Mouse (Mus musculus) hindbrain, embryonic 11.5 days (tissue): Measurements from ENCODE around the gene Olfr1086. TPM values are rescaled to one million over a fixed set of nuclear protein-coding genes. Genes with fewer than 3 reads are reported as not detected.
"Not testable (repeated sequence)": the region's sequence is repeated elsewhere in the genome, so short reads cannot be mapped to it uniquely, and the experiment has no call there.

Experiments
- ATAC-seq: fragments of 200-750 bp; cut with Nextera tagmentation; 2 replicates; pipeline ENCODE4 v1.8.0; 2017; ENCODE audit warnings: mild to moderate bottlenecking, moderate TSS enrichment, moderate library complexity; ENCODE audit not compliant: low FRiP score
- DNase-seq: peaks from one replicate; pipeline ENCODE4 v3.0.0-alpha.2; 2015; ENCODE audit warnings: low spot score
- H3K27ac ChIP-seq: fragments of 300-500 bp; sonication (generic); 2 replicates; pipeline ENCODE4 v1.5.1; 2014; ENCODE audit warnings: mild to moderate bottlenecking, low read depth, low read length
- H3K27me3 ChIP-seq: fragments of 300-500 bp; sonication (generic); 2 replicates; pipeline ENCODE4 v1.6.1; 2014; ENCODE audit warnings: mild to moderate bottlenecking, low read length, moderate library complexity, mixed read lengths; ENCODE audit not compliant: control insufficient read depth, insufficient read depth
- H3K36me3 ChIP-seq: fragments of 300-500 bp; sonication (generic); 2 replicates; pipeline ENCODE4 v1.6.1; 2014; ENCODE audit warnings: mild to moderate bottlenecking, low read length, moderate library complexity, mixed read lengths; ENCODE audit not compliant: control insufficient read depth, insufficient read depth
- H3K4me1 ChIP-seq: fragments of 300-500 bp; sonication (generic); replicated peaks from 2 replicates; pipeline ENCODE4 v1.6.1; 2014; ENCODE audit warnings: low read length, mixed read lengths; ENCODE audit not compliant: control insufficient read depth, insufficient read depth
- H3K4me2 ChIP-seq: fragments of 300-500 bp; sonication (generic); replicated peaks from 2 replicates; pipeline ENCODE4 v1.6.1; 2014; ENCODE audit warnings: mild to moderate bottlenecking, low read depth, low read length
- H3K4me3 ChIP-seq: fragments of 300-500 bp; sonication (generic); 2 replicates; pipeline ENCODE4 v1.5.1; 2014; ENCODE audit warnings: low read depth, low read length
- H3K9ac ChIP-seq: fragments of 300-500 bp; sonication (generic); 2 replicates; pipeline ENCODE4 v1.6.1; 2014; ENCODE audit warnings: low read depth, low read length
- H3K9me3 ChIP-seq: fragments of 300-500 bp; sonication (generic); 2 replicates; pipeline ENCODE4 v1.6.1; 2016; ENCODE audit warnings: low read length; ENCODE audit not compliant: control insufficient read depth
- WGBS: fragments of 180-500 bp; shearing (Covaris S2); extraction: QIAGEN DNeasy Blood & Tissue Kit; methylation state at CpG from one replicate; pipeline ENCODE4 v1.1.7; 2014; 5-methylcytosine and 5-hydroxymethylcytosine counted together
- polyA plus RNA-seq: library from polyadenylated mRNA; unstranded; fragments of >200 nt; fragmentation: Nextera tagmentation; extraction: Ambion mirVana; gene quantifications from 2 replicates; pipeline ENCODE4 v1.2.1, GENCODE M21; 2014

The Olfr1086 gene
- not detected in 2 replicates for polyA plus RNA-seq

DNA sequence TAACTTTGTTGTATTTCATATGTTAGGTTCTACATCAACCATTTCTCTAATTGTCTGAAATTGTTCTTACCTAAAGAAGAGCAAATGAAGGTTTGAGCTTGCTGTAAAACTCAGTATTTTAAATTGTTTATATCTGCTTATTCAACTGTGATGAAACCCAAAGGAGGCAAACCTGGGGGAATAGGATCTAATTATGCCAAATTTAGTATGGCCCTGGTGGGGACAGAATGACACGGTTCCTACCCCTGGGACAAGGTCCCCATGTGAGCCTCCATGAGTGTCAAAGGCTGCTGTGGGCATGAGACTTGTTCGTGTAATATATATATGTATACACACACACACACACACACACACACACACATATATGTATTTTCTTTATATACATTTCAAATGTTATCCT is at the start of gene Olfr1086:
Gene Olfr1086 (minus strand): TSS at position 101 of the 400 bp plus-strand sequence.
- DNase-seq (no peak), ATAC-seq (no peak)
- no peaks in the 10 kb centered on the region for H3K36me3 ChIP-seq
- WGBS = 78% methylated on average over 2 of the region's 2 CpGs
- no peak within 1 kb of the TSS for H3K4me3 ChIP-seq
- no peaks in the 10 kb centered on the region for H3K9me3 ChIP-seq
- no peak within 1 kb of the TSS for H3K27ac ChIP-seq
- no peaks in the 10 kb centered on the region for H3K27me3 ChIP-seq
- no peak within 1 kb of the TSS for H3K9ac ChIP-seq
- no peak within 1 kb of the TSS for H3K4me2 ChIP-seq
- no peaks in the 10 kb centered on the region for H3K4me1 ChIP-seq

DNA sequence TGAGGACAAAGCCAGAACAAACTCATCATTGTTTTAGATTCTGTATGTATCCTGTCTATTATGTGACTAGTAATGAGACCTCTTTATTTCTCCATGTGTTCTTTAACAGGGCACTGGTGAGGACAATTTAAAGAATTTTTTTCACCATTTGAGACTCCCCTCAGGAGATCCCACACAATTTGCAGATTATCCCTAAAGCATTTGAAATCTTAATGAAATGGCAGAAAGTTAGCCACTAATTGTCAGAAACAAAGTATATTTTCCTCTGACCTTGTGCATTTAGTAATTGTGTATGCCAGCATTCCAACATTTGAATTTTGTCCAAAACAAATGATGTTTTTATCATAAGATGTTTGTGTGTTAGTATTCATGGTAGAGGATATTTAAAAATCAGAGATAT is 18.4 kb upstream of the Olfr1086 start, which contains the start of gene Olfr1087:
Gene Olfr1087 (minus strand): TSS at position 101 of the 400 bp plus-strand sequence.
- Histone ChIP-seq H3K4me3 (no peak within 1 kb of the TSS), H3K27me3 (no peaks in the 10 kb centered on the region), H3K4me1 (no peaks in the 10 kb centered on the region), H3K9ac (no peak within 1 kb of the TSS), H3K9me3 (no peaks in the 10 kb centered on the region), H3K36me3 (no peaks in the 10 kb centered on the region), H3K4me2 (no peak within 1 kb of the TSS), H3K27ac (no peak within 1 kb of the TSS)
- DNase-seq (no peak), ATAC-seq (no peak)

GRCm38 (mm10) chr2:86661919-86662318 is 18.0 kb downstream of the Olfr1086 start, which contains the start of gene Olfr1085:
Gene Olfr1085, minus strand, starts transcription at chr2:86662019.
- no peak within 1 kb of the TSS for H3K4me2 ChIP-seq
- no peaks in the 10 kb centered on the region for H3K27me3 ChIP-seq
- H3K9me3 ChIP-seq = no peaks in the 10 kb centered on the region
- no peaks in the 10 kb centered on the region for H3K36me3 ChIP-seq
- WGBS = 39% methylated on average over 1 of the region's 1 CpGs
- H3K27ac ChIP-seq = no peak within 1 kb of the TSS
- no peaks in the 10 kb centered on the region for H3K4me1 ChIP-seq
- no peak for DNase-seq
- no peak within 1 kb of the TSS for H3K4me3 ChIP-seq
- ATAC-seq = no peak
- no peak within 1 kb of the TSS for H3K9ac ChIP-seq

DNA sequence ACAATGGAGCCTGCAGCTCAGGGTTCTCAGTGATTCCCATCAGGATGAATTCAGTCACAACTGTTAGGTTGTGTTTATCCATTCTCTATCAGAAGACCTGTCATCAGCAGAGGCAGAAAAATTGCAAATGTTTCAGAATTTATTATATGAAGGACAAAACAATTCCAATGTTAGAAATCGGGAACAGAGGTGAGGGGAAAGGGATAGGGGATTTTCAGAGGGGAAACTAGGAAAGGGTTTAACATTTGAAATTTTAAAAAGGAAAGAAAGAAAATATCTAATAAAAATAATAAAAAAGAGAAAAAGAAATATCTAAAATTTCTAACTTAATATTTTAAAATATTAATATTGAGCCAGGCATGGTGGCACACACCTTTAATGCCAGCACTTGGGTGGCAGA is 40.3 kb downstream of the Olfr1086 start, which contains the start of gene Olfr1084:
Gene Olfr1084 (minus strand): TSS at position 101 of the 400 bp plus-strand sequence.
- not testable (repeated sequence) for H3K9ac ChIP-seq, H3K4me2 ChIP-seq, H3K27me3 ChIP-seq, H3K4me3 ChIP-seq, H3K27ac ChIP-seq, H3K9me3 ChIP-seq, ATAC-seq, H3K4me1 ChIP-seq, DNase-seq, H3K36me3 ChIP-seq
- 80% methylated on average over 1 of the region's 1 CpGs for WGBS

Other genes with a start within 250 kb of the Olfr1086 start
- gene Olfr1065, start 229.5 kb downstream of the Olfr1086 start, polyA plus RNA-seq = not detected in 2 replicates
- gene Olfr1066, start 223.8 kb downstream of the Olfr1086 start, polyA plus RNA-seq = not detected in 2 replicates
- not detected in 2 replicates for gene Olfr228, start 192.7 kb downstream of the Olfr1086 start, polyA plus RNA-seq
- gene Olfr1076, start 171.6 kb downstream of the Olfr1086 start, polyA plus RNA-seq = not detected in 2 replicates
- gene Olfr1079, start 137.6 kb downstream of the Olfr1086 start, polyA plus RNA-seq = not detected in 2 replicates
- not detected in 2 replicates for gene Olfr1080, start 121.9 kb downstream of the Olfr1086 start, polyA plus RNA-seq
- not detected in 2 replicates for gene Olfr1082, start 81.1 kb downstream of the Olfr1086 start, polyA plus RNA-seq
- not detected in 2 replicates for gene Olfr1084, start 40.4 kb downstream of the Olfr1086 start, polyA plus RNA-seq
- gene Olfr1085, start 18.1 kb downstream of the Olfr1086 start, polyA plus RNA-seq = not detected in 2 replicates
- not detected in 2 replicates for gene Olfr1087, start 18.3 kb upstream of the Olfr1086 start, polyA plus RNA-seq
- gene Olfr1089, start 53.6 kb upstream of the Olfr1086 start, polyA plus RNA-seq = not detected in 2 replicates
- not detected in 2 replicates for gene Olfr1090, start 78.9 kb upstream of the Olfr1086 start, polyA plus RNA-seq
- gene Olfr1093, start 102.4 kb upstream of the Olfr1086 start, polyA plus RNA-seq = not detected in 2 replicates
- not detected in 2 replicates for gene Olfr141, start 129.9 kb upstream of the Olfr1086 start, polyA plus RNA-seq
- gene Olfr1094, start 144.6 kb upstream of the Olfr1086 start, polyA plus RNA-seq = not detected in 2 replicates
- gene Olfr1095, start 171.6 kb upstream of the Olfr1086 start, polyA plus RNA-seq = not detected in 2 replicates
- not detected in 2 replicates for gene Gm13723, start 194.7 kb upstream of the Olfr1086 start, polyA plus RNA-seq
- gene Olfr1097, start 212.1 kb upstream of the Olfr1086 start, polyA plus RNA-seq = not detected in 2 replicates
- not detected in 2 replicates for gene Olfr1098, start 244.5 kb upstream of the Olfr1086 start, polyA plus RNA-seq